Mouse (Mus musculus) c-Kit-negative CD71-positive TER-119-positive erythroid progenitor cells, embryonic 14.5 days (primary cell): Measurements from ENCODE around the gene Igdcc3.
A peak's percentile ranks its signal among the peaks of the same experiment; 100 is the strongest.

ENCODE experiments used
- DNase-seq: peaks from one replicate; pipeline ENCODE4 v3.0.0-alpha.2; 2013; ENCODE audit warnings: low read depth, low spot score

The Igdcc3 gene

GRCm38 (mm10) chr9:65175939-65176871 lies 35.2 kb downstream of the Igdcc3 start:
- DNase-seq = no peak

- no peak for DNase-seq
Observed at GRCm38 (mm10) chr9:65177497-65177896, 36.5 kb downstream of the Igdcc3 start.

GRCm38 (mm10) chr9:65177912-65178311 lies 36.9 kb downstream of the Igdcc3 start:
- DNase-seq = no peak

GRCm38 (mm10) chr9:65178336-65179213 lies 37.6 kb downstream of the Igdcc3 start:
- DNase-seq = no peak

GRCm38 (mm10) chr9:65179817-65180624 lies 39.0 kb downstream of the Igdcc3 start:
- no peak for DNase-seq

GRCm38 (mm10) chr9:65188599-65188998 lies 47.6 kb downstream of the Igdcc3 start:
- peak; percentile 78 for DNase-seq

GRCm38 (mm10) chr9:65190306-65190705 lies 49.3 kb downstream of the Igdcc3 start:
- no peak for DNase-seq

GRCm38 (mm10) chr9:65191389-65191754 lies 50.4 kb downstream of the Igdcc3 start:
- DNase-seq = no peak

- DNase-seq = no peak
Observed at GRCm38 (mm10) chr9:65191755-65192469, 50.9 kb downstream of the Igdcc3 start.

GRCm38 (mm10) chr9:65193214-65193613 lies 52.2 kb downstream of the Igdcc3 start:
- no peak for DNase-seq

GRCm38 (mm10) chr9:65195053-65195452 lies 54.1 kb downstream of the Igdcc3 start, which contains the start of gene Parp16:
Gene Parp16 (plus strand): TSS chr9:65195353.
- no peak for DNase-seq

- no peak for DNase-seq
Observed at GRCm38 (mm10) chr9:65195621-65195981, 54.6 kb downstream of the Igdcc3 start.

GRCm38 (mm10) chr9:65195982-65196737 lies 55.2 kb downstream of the Igdcc3 start:
- peak; percentile 26 for DNase-seq

GRCm38 (mm10) chr9:65196738-65197569 lies 56.0 kb downstream of the Igdcc3 start:
- DNase-seq = peak; percentile 88

GRCm38 (mm10) chr9:65197826-65198225 lies 56.8 kb downstream of the Igdcc3 start:
- DNase-seq = peak; percentile 83

- DNase-seq = no peak
Observed at GRCm38 (mm10) chr9:65199723-65200122, 58.7 kb downstream of the Igdcc3 start.

GRCm38 (mm10) chr9:65200606-65201005 lies 59.6 kb downstream of the Igdcc3 start:
- no peak for DNase-seq

- no peak for DNase-seq
Observed at GRCm38 (mm10) chr9:65201021-65201380, 60.0 kb downstream of the Igdcc3 start.
